Mouse (Mus musculus) MEL (cell line): Measurements from ENCODE around the gene Sigmar1. TPM values are rescaled to one million over a fixed set of nuclear protein-coding genes. Genes with fewer than 3 reads are reported as not detected.

Experiments used
- DNase-seq: peaks from one replicate; pipeline ENCODE4 v3.0.0; 2011; ENCODE audit warnings: low read depth, low spot score
- H3K27ac ChIP-seq: 2 replicates; pipeline ENCODE4 v1.5.1; 2012; ENCODE audit warnings: low read depth, mild to moderate bottlenecking, control low read depth, low read length, moderate library complexity; ENCODE audit not compliant: control insufficient read depth
- H3K27me3 ChIP-seq, 2 experiments: fragments of 150-350 bp in 1 of 2; sonication (generic) in 1 of 2; 2 replicates each; pipeline ENCODE4 v1.6.1; 2012; ENCODE audit warnings: low read length in 2 of 2, mild to moderate bottlenecking in 2 of 2, improper control_type of control experiment in 1 of 2, moderate library complexity in 1 of 2; ENCODE audit not compliant: insufficient read depth in 2 of 2, control insufficient read depth in 1 of 2
- H3K36me3 ChIP-seq, 2 experiments: 2 replicates each; pipeline ENCODE4 v1.6.1; 2012 to 2014; ENCODE audit warnings: low read length in 2 of 2, improper control_type of control experiment in 1 of 2, inconsistent platforms in 1 of 2, mild to moderate bottlenecking in 1 of 2; ENCODE audit not compliant: insufficient read depth in 2 of 2, control insufficient read depth in 1 of 2
- H3K4me1 ChIP-seq, 2 experiments: fragments of 150-350 bp in 1 of 2; sonication (generic) in 1 of 2; 2 replicates each; pipeline ENCODE4 v1.6.1; 2012; ENCODE audit warnings: low read length in 2 of 2, improper control_type of control experiment in 1 of 2, mild to moderate bottlenecking in 1 of 2; ENCODE audit not compliant: insufficient read depth in 2 of 2, control insufficient read depth in 1 of 2
- H3K4me3 ChIP-seq, 2 experiments: fragments of 150-350 bp in 1 of 2; sonication (generic) in 1 of 2; 2 replicates each; pipeline ENCODE4 v1.5.1; 2012; ENCODE audit warnings: low read depth in 2 of 2, low read length in 2 of 2, mild to moderate bottlenecking in 2 of 2, moderate library complexity in 2 of 2, control low read depth in 1 of 2, improper control_type of control experiment in 1 of 2; ENCODE audit not compliant: control insufficient read depth in 1 of 2, insufficient read depth in 1 of 2
- H3K79me2 ChIP-seq: 2 replicates; pipeline ENCODE4 v1.6.1; 2012; ENCODE audit warnings: mild to moderate bottlenecking, low read length, moderate library complexity; ENCODE audit not compliant: control insufficient read depth, poor library complexity, insufficient read depth
- H3K9ac ChIP-seq: 2 replicates; pipeline ENCODE4 v1.6.1; 2012; ENCODE audit warnings: low read depth, mild to moderate bottlenecking, control low read depth, low read length, moderate library complexity; ENCODE audit not compliant: control insufficient read depth, poor library complexity, severe bottlenecking
- H3K9me3 ChIP-seq: fragments of 150-350 bp; sonication (generic); replicated peaks from 2 replicates; pipeline ENCODE4 v1.6.1; 2012; ENCODE audit warnings: mild to moderate bottlenecking, low read length, improper control_type of control experiment, moderate library complexity; ENCODE audit not compliant: insufficient read depth
- CTCF ChIP-seq, 3 experiments: IDR thresholded peaks in 2 of 3; conservative IDR thresholded peaks in 1 of 3; 2 replicates each; pipeline ENCODE4 v1.5.1; 2011 to 2012; ENCODE audit warnings: low read length in 3 of 3, low read depth in 2 of 3, mild to moderate bottlenecking in 2 of 3, improper control_type of control experiment in 1 of 3, inconsistent platforms in 1 of 3, mixed read lengths in 1 of 3, moderate library complexity in 1 of 3; ENCODE audit not compliant: control insufficient read depth in 1 of 3, insufficient read depth in 1 of 3, poor library complexity in 1 of 3, severe bottlenecking in 1 of 3
- EP300 ChIP-seq, 2 experiments: IDR thresholded peaks; 2 replicates each; pipeline ENCODE4 v1.6.1; 2011; ENCODE audit warnings: improper control_type of control experiment in 2 of 2, low read length in 2 of 2, low read depth in 1 of 2, mild to moderate bottlenecking in 1 of 2
- GABPA ChIP-seq: IDR thresholded peaks from 2 replicates; pipeline ENCODE4 v1.6.1; 2012; ENCODE audit warnings: low read depth, mild to moderate bottlenecking, inconsistent platforms, low read length, improper control_type of control experiment, moderate library complexity
- HCFC1 ChIP-seq: IDR thresholded peaks from 2 replicates; pipeline ENCODE4 v1.6.1; 2012; ENCODE audit warnings: low read depth, mild to moderate bottlenecking, inconsistent platforms, low read length, improper control_type of control experiment, moderate library complexity
- KAT2A ChIP-seq: conservative IDR thresholded peaks from 2 replicates; pipeline ENCODE4 v1.6.1; 2012; ENCODE audit warnings: low read depth, low read length, improper control_type of control experiment, inconsistent platforms
- MAZ ChIP-seq: IDR thresholded peaks from 2 replicates; pipeline ENCODE4 v1.6.1; 2012; ENCODE audit warnings: low read depth, mild to moderate bottlenecking, inconsistent platforms, low read length, improper control_type of control experiment
- MEF2A ChIP-seq: IDR thresholded peaks from 2 replicates; pipeline ENCODE4 v1.6.1; 2014; ENCODE audit warnings: low read depth, mild to moderate bottlenecking, inconsistent platforms, low read length, improper control_type of control experiment; ENCODE audit not compliant: poor library complexity, insufficient replicate concordance, severe bottlenecking; ENCODE audit errors: extremely low read depth
- POLR2A ChIP-seq, 2 experiments: IDR thresholded peaks; 2 replicates each; pipeline ENCODE4 v1.6.1; 2011 to 2012; ENCODE audit warnings: low read length in 2 of 2, mild to moderate bottlenecking in 2 of 2, control low read depth in 1 of 2, improper control_type of control experiment in 1 of 2, low read depth in 1 of 2, moderate library complexity in 1 of 2; ENCODE audit not compliant: control insufficient read depth in 1 of 2, insufficient read depth in 1 of 2, poor library complexity in 1 of 2
- TCF12 ChIP-seq: IDR thresholded peaks from 2 replicates; pipeline ENCODE4 v1.6.1; 2014; ENCODE audit warnings: low read depth, mild to moderate bottlenecking, inconsistent platforms, low read length, improper control_type of control experiment, moderate library complexity
- UBTF ChIP-seq: IDR thresholded peaks from 2 replicates; pipeline ENCODE4 v1.6.1; 2012; ENCODE audit warnings: low read depth, mild to moderate bottlenecking, inconsistent platforms, low read length, improper control_type of control experiment, moderate library complexity, borderline replicate concordance; ENCODE audit not compliant: insufficient read depth
- USF1 ChIP-seq: IDR thresholded peaks from 2 replicates; pipeline ENCODE4 v1.6.1; 2014; ENCODE audit warnings: low read depth, mild to moderate bottlenecking, inconsistent platforms, low read length, improper control_type of control experiment, moderate library complexity
- polyA plus RNA-seq, 2 experiments: library from polyadenylated mRNA; stranded (reverse) in 1 of 2; unstranded in 1 of 2; fragments of >175 nt in 1 of 2; fragments of >200 nt in 1 of 2; gene quantifications; 2 replicates each; pipeline versions ENCODE4 v1.2.1 to v1.2.4; 2012; ENCODE audit warnings: low replicate concordance in 2 of 2, low read depth in 1 of 2; ENCODE audit not compliant: insufficient read length in 2 of 2, insufficient read depth in 1 of 2, missing spikeins in 1 of 2
- total RNA-seq: library from RNA; depleted of rRNA; stranded (reverse); fragments of 300-350 nt; gene quantifications from 2 replicates; pipeline ENCODE4 v1.2.3, GENCODE M21; 2012

The Sigmar1 gene
- total and polyA plus RNA-seq, 3 experiments = 80.1 to 190 (median 112) TPM

GRCm38 (mm10) chr4:41758701-41759100 is 2.7 kb upstream of the Sigmar1 start:
- peaks cover 6 to 22% of the 10 kb centered on the region in 2 experiments for H3K4me1 ChIP-seq
- TF ChIP-seq GABPA = no peak
- no peak for TF ChIP-seq KAT2A
- no peak for TF ChIP-seq MAZ
- no peak for TF ChIP-seq HCFC1
- no peak for TF ChIP-seq POLR2A (IDR thresholded peaks at IDR 0.05; ENCODE audit: control insufficient read depth in 1 of 2, insufficient read depth in 1 of 2, low read depth in 1 of 2, low read length in 2 of 2, poor library complexity in 1 of 2)
- TF ChIP-seq, all 39 proteins: peak for 0
- Histone ChIP-seq H3K9me3 (no peaks in the 10 kb centered on the region), H3K36me3 (peaks cover 0 to 13% of the 10 kb centered on the region in 2 experiments; a peak in 2 of 4 replicates), H3K27me3 (no peaks in the 10 kb centered on the region), H3K27ac (no peak overlapping the region), H3K4me3 (no peak overlapping the region), H3K79me2 (peaks cover 1% of the 10 kb centered on the region; the same call in 1 of the 2 replicates), H3K9ac (no peak overlapping the region)
- no peak for DNase-seq

DNA sequence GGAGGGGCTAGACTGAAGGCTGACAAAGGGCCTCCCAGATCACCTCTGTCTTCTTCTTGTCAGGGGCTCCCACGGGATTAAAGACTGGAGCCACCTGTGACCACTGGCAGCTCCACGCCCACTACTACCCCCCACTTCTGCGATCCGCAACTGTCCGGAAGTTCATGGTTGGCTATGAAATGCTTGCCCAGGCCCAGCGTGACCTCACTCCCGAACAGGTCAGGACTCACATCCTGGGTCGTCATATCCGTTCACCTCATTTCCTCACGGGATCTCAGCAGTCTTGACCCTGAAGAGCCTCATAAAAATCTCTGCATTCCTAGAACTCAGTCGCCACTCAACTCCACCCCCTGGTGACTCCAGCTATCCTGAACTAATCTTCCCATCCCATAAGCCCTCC is 2.1 kb upstream of the Sigmar1 start:
- no peak for DNase-seq
- no peak overlapping the region for H3K9ac ChIP-seq
- H3K9me3 ChIP-seq = no peaks in the 10 kb centered on the region
- no peaks in the 10 kb centered on the region for H3K27me3 ChIP-seq
- no peak for TF ChIP-seq CTCF (IDR thresholded peaks at IDR 0.05 in 2 of 3, conservative IDR thresholded peaks at IDR 0.05 in 1 of 3; ENCODE audit: control insufficient read depth in 1 of 3, insufficient read depth in 1 of 3, low read depth in 2 of 3, low read length in 3 of 3, poor library complexity in 1 of 3, severe bottlenecking in 1 of 3)
- TF ChIP-seq USF1 = no peak
- no peak overlapping the region for H3K27ac ChIP-seq
- peaks cover 6 to 22% of the 10 kb centered on the region in 2 experiments for H3K4me1 ChIP-seq
- H3K79me2 ChIP-seq = peaks cover 1% of the 10 kb centered on the region; the same call in 1 of the 2 replicates
- no peak overlapping the region for H3K4me3 ChIP-seq
- peaks cover 0 to 13% of the 10 kb centered on the region in 2 experiments; a peak in 2 of 4 replicates for H3K36me3 ChIP-seq

DNA sequence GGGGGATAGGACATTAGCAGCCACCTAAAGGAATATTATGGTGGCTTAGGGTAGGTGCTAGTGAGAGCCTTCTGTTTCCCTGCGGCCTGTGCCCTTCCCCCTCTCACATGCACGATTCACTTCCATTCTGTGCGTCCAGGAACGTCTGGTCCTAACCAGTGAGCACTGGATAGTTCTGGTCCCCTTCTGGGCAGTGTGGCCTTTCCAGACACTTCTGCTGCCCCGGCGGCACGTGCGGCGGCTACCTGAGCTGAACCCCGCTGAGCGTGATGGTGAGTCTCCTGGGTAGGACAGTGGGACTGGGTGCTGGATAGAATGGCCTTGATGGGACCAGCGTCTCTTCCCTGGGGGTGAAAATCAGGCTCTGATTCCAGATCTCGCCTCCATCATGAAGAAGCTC is 1.4 kb upstream of the Sigmar1 start:
- H3K27ac ChIP-seq = no peak overlapping the region
- no peak overlapping the region for H3K9ac ChIP-seq
- TF ChIP-seq EP300 (IDR thresholded peaks at IDR 0.05; ENCODE audit: low read depth in 1 of 2, low read length in 2 of 2) = no peak
- no peak for TF ChIP-seq UBTF
- no peak for TF ChIP-seq TCF12
- no peak for TF ChIP-seq MEF2A
- TF ChIP-seq CTCF (IDR thresholded peaks at IDR 0.05 in 2 of 3, conservative IDR thresholded peaks at IDR 0.05 in 1 of 3; ENCODE audit: control insufficient read depth in 1 of 3, insufficient read depth in 1 of 3, low read depth in 2 of 3, low read length in 3 of 3, poor library complexity in 1 of 3, severe bottlenecking in 1 of 3) = no peak
- no peak for TF ChIP-seq HCFC1
- H3K36me3 ChIP-seq = peaks cover 0 to 13% of the 10 kb centered on the region in 2 experiments; a peak in 2 of 4 replicates
- H3K9me3 ChIP-seq = no peaks in the 10 kb centered on the region
- H3K4me1 ChIP-seq = peaks cover 6 to 22% of the 10 kb centered on the region in 2 experiments
- no peak overlapping the region for H3K4me3 ChIP-seq
- DNase-seq = no peak
- peaks cover 1% of the 10 kb centered on the region; the same call in 1 of the 2 replicates for H3K79me2 ChIP-seq
- H3K27me3 ChIP-seq = no peaks in the 10 kb centered on the region
